Mouse (Mus musculus): ENCODE data around the gene Sh3bp5.

DNA sequence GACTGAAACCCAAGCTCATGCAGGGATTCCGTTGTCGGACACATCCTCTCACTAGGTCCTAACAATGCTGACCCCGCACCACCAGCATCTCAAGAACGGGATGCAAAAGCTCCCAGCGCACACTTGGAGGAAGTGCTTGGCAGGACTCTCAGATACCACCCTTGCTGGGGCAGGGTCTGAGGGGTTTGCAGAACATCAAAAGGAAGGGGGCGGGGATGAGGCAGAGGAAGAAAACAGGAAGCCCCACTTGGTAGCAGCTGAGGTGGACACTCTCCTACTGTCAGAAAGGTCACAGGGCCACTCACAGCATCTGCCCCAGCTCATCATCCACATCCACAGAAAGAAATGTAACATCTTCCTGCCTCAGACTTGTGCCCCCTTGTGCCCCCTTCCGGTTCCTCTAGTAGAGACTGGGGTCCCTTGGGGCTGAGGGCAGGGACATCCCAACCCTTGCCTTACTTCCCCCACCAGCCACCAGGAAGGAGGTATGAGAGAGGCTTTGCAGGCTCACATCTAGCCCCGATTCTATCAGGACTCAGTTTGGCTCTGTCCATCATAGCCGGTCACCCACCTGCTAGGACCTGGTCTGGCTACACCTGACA, 25.7 kb downstream of the Sh3bp5 start:
- TF ChIP-seq POLR2A (IDR thresholded peaks at IDR 0.05; ENCODE audit: low read depth, low read length), result no peak
- no peak for TF ChIP-seq CTCF (IDR thresholded peaks at IDR 0.05; ENCODE audit: extremely low read depth, insufficient read length, insufficient replicate concordance, low read depth, low read length)

Measured in small intestine, adult 2 months (tissue).